Mouse (Mus musculus) midbrain, embryonic 16.5 days (tissue): Measurements from ENCODE around the gene Gm28048. TPM values are rescaled to one million over a fixed set of nuclear protein-coding genes. Genes with fewer than 3 reads are reported as not detected.

Experiments used
- ATAC-seq: fragments of 200-750 bp; cut with Nextera tagmentation; 2 replicates; pipeline ENCODE4 v1.8.0; 2017; ENCODE audit warnings: moderate TSS enrichment
- H3K27ac ChIP-seq: fragments of 300-500 bp; sonication (generic); 2 replicates; pipeline ENCODE4 v1.5.1; 2014; ENCODE audit warnings: mild to moderate bottlenecking, low read length, mixed read lengths
- H3K27me3 ChIP-seq: fragments of 300-500 bp; sonication (generic); 2 replicates; pipeline ENCODE4 v1.6.1; 2014; ENCODE audit warnings: low read depth, low read length, mixed read lengths; ENCODE audit not compliant: control insufficient read depth, insufficient read depth
- H3K36me3 ChIP-seq: fragments of 300-500 bp; sonication (generic); 2 replicates; pipeline ENCODE4 v1.6.1; 2014; ENCODE audit warnings: mild to moderate bottlenecking, low read length, moderate library complexity, mixed read lengths; ENCODE audit not compliant: control insufficient read depth, insufficient read depth
- H3K4me1 ChIP-seq: fragments of 300-500 bp; sonication (generic); 2 replicates; pipeline ENCODE4 v1.6.1; 2014; ENCODE audit warnings: mild to moderate bottlenecking, low read length, mixed read lengths; ENCODE audit not compliant: control insufficient read depth, insufficient read depth
- H3K4me2 ChIP-seq: fragments of 300-500 bp; sonication (generic); 2 replicates; pipeline ENCODE4 v1.6.1; 2014; ENCODE audit warnings: mild to moderate bottlenecking, low read length, mixed read lengths
- H3K4me3 ChIP-seq: fragments of 300-500 bp; sonication (generic); 2 replicates; pipeline ENCODE4 v1.5.1; 2014; ENCODE audit warnings: low read depth, mild to moderate bottlenecking, low read length, moderate library complexity, mixed read lengths
- H3K9ac ChIP-seq: fragments of 300-500 bp; sonication (generic); 2 replicates; pipeline ENCODE4 v1.6.1; 2014; ENCODE audit warnings: low read depth, low read length, mixed read lengths
- H3K9me3 ChIP-seq: fragments of 300-500 bp; sonication (generic); replicated peaks from 2 replicates; pipeline ENCODE4 v1.6.1; 2014; ENCODE audit warnings: mild to moderate bottlenecking, low read length, mixed read lengths; ENCODE audit not compliant: control insufficient read depth, poor library complexity, severe bottlenecking
- WGBS: fragments of 180-500 bp; shearing (Covaris S2); extraction: QIAGEN DNeasy Blood & Tissue Kit; methylation state at CpG from one replicate; pipeline ENCODE4 v1.1.7; 2014; 5-methylcytosine and 5-hydroxymethylcytosine counted together
- polyA plus RNA-seq: library from polyadenylated mRNA; unstranded; fragments of >200 nt; fragmentation: Nextera tagmentation; extraction: Ambion mirVana; gene quantifications from 2 replicates; pipeline ENCODE4 v1.2.1, GENCODE M21; 2015

Gene Gm28048
- polyA plus RNA-seq, 1 experiment from 2014 or later = 2.9 TPM

DNA sequence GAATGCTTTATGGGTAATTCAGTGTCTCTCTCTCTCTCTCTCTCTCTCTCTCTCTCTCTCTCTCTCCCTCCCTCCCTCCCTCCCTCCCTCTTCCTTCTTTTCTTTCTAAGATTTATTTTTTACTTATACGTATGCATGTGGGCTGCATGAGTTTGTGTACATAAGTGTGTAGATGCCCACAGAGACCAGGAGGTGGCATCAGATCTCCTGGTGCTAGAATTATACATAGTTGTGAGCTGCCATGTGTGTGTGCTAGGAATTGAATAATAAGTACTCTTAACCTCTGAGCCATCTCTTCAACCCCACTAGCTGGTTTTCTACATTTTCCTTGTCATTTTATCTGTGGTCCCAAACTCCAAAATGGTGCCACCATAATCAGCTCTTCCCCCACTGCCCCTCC, 156.3 kb downstream of the Gm28048 start:
- H3K4me2 ChIP-seq = no peak overlapping the region
- ATAC-seq = no peak
- H3K9me3 ChIP-seq = no peaks in the 10 kb centered on the region
- no peaks in the 10 kb centered on the region for H3K36me3 ChIP-seq
- H3K4me1 ChIP-seq = no peaks in the 10 kb centered on the region
- H3K9ac ChIP-seq = no peak overlapping the region
- H3K27ac ChIP-seq = no peak overlapping the region
- no peaks in the 10 kb centered on the region for H3K27me3 ChIP-seq
- WGBS = 100% methylated on average over 1 of the region's 1 CpGs
- no peak overlapping the region for H3K4me3 ChIP-seq

- H3K4me2 ChIP-seq = no peak overlapping the region
- H3K27ac ChIP-seq = no peak overlapping the region
- no peak overlapping the region for H3K4me3 ChIP-seq
- WGBS = 84% methylated on average over 9 of the region's 9 CpGs
- H3K9me3 ChIP-seq = no peaks in the 10 kb centered on the region
- H3K9ac ChIP-seq = no peak overlapping the region
- no peaks in the 10 kb centered on the region for H3K36me3 ChIP-seq
- H3K4me1 ChIP-seq = no peaks in the 10 kb centered on the region
- no peak for ATAC-seq
- no peaks in the 10 kb centered on the region for H3K27me3 ChIP-seq
Measured at GRCm38 (mm10) chr11:22824049-22824705, 157.7 kb downstream of the Gm28048 start.

- Histone ChIP-seq H3K4me2 (no peak overlapping the region), H3K36me3 (no peaks in the 10 kb centered on the region), H3K9ac (no peak overlapping the region), H3K4me3 (no peak overlapping the region), H3K27me3 (no peaks in the 10 kb centered on the region), H3K4me1 (no peaks in the 10 kb centered on the region), H3K27ac (no peak overlapping the region), H3K9me3 (no peaks in the 10 kb centered on the region)
- WGBS = 81% methylated on average over 3 of the region's 3 CpGs
- no peak for ATAC-seq
Measured at GRCm38 (mm10) chr11:22821243-22821642, 160.6 kb downstream of the Gm28048 start.

- H3K4me3 ChIP-seq = no peak overlapping the region
- H3K27ac ChIP-seq = no peak overlapping the region
- no peaks in the 10 kb centered on the region for H3K9me3 ChIP-seq
- H3K27me3 ChIP-seq = no peaks in the 10 kb centered on the region
- no peak overlapping the region for H3K4me2 ChIP-seq
- no peak overlapping the region for H3K9ac ChIP-seq
- no peaks in the 10 kb centered on the region for H3K36me3 ChIP-seq
- ATAC-seq = no peak
- WGBS = 85% methylated on average over 5 of the region's 5 CpGs
- no peaks in the 10 kb centered on the region for H3K4me1 ChIP-seq
Measured at GRCm38 (mm10) chr11:22818371-22818770, 163.5 kb downstream of the Gm28048 start.

GRCm38 (mm10) chr11:22815877-22816276, 166.0 kb downstream of the Gm28048 start:
- Histone ChIP-seq H3K9me3 (no peaks in the 10 kb centered on the region), H3K4me1 (no peaks in the 10 kb centered on the region), H3K4me3 (no peak overlapping the region), H3K4me2 (no peak overlapping the region), H3K27ac (no peak overlapping the region), H3K36me3 (no peaks in the 10 kb centered on the region), H3K27me3 (no peaks in the 10 kb centered on the region), H3K9ac (no peak overlapping the region)
- no peak for ATAC-seq
- WGBS = 86% methylated on average over 7 of the region's 7 CpGs

DNA sequence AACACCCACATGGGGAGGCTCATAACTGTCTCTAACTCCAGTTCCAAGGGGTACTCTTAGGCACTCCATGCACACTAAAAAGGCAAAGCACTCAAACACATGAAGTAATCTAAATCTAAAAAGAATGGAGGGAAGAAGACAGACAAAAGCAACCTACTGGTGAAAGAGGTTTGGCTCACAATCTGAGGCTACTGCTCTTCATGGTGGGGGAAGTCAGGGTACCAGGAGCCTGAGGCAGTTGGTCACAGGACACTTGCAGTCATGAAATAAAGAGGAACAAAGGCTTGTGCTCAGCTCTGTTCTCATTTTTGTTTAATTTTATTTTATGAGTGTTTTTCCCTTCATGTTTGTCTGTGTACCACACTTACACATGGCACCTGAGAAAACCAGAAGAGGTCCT, 166.7 kb downstream of the Gm28048 start:
- no peak for ATAC-seq
- Histone ChIP-seq H3K27me3 (no peaks in the 10 kb centered on the region), H3K9ac (no peak overlapping the region), H3K4me3 (no peak overlapping the region), H3K36me3 (no peaks in the 10 kb centered on the region), H3K4me2 (no peak overlapping the region), H3K27ac (no peak overlapping the region), H3K9me3 (no peaks in the 10 kb centered on the region), H3K4me1 (no peaks in the 10 kb centered on the region)

DNA sequence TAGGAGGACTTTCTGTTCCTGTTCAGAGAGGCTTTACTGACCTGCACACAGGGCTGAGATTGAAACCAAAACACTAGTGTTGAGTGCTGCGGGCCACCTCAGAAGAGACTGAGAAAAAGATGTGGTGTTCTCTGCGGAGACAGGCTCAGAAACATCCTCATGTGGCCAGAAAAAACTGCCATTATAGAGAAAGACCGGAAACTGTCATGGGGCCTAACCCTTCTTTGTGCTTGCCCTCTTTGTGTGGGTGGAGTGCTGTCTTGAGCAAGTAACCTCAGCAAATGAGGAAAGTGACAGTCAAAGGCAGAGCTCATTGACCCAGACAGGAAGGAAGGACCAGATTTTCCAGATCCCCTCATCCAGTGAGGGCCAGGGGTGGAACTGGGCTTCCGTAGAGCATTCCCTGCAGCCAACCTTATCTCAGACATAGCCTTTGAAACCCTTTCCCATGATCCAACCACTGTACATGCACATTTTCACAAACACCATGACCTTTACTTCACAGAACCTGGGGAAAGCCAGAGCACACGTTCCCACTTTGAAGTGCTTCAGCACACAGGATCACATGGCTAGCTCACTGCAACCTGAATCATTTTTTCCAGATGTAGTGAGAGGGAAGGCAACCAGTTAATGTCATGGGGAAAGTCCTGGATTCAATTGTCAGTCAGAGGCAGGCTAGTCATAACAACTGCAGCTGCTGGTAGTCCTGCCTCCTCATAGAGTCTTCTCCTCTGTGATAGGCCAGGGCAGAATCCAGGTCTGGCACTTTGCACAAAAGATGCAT, 167.8 kb downstream of the Gm28048 start:
- H3K4me2 ChIP-seq = no peak overlapping the region
- no peaks in the 10 kb centered on the region for H3K9me3 ChIP-seq
- H3K27me3 ChIP-seq = no peaks in the 10 kb centered on the region
- no peak overlapping the region for H3K4me3 ChIP-seq
- H3K27ac ChIP-seq = no peak overlapping the region
- WGBS = 87% methylated on average over 5 of the region's 5 CpGs
- H3K4me1 ChIP-seq = no peaks in the 10 kb centered on the region
- no peaks in the 10 kb centered on the region for H3K36me3 ChIP-seq
- no peak overlapping the region for H3K9ac ChIP-seq
- no peak for ATAC-seq

GRCm38 (mm10) chr11:22813427-22813826, 168.5 kb downstream of the Gm28048 start:
- ATAC-seq = no peak
- 90% methylated on average over 3 of the region's 3 CpGs for WGBS
- Histone ChIP-seq H3K27me3 (no peaks in the 10 kb centered on the region), H3K9ac (no peak overlapping the region), H3K36me3 (no peaks in the 10 kb centered on the region), H3K4me2 (no peak overlapping the region), H3K27ac (no peak overlapping the region), H3K4me1 (no peaks in the 10 kb centered on the region), H3K9me3 (no peaks in the 10 kb centered on the region), H3K4me3 (no peak overlapping the region)

GRCm38 (mm10) chr11:22811413-22811812, 170.5 kb downstream of the Gm28048 start:
- Histone ChIP-seq H3K27ac (no peak overlapping the region), H3K4me3 (no peak overlapping the region), H3K36me3 (no peaks in the 10 kb centered on the region), H3K9ac (no peak overlapping the region), H3K4me1 (no peaks in the 10 kb centered on the region), H3K27me3 (no peaks in the 10 kb centered on the region), H3K9me3 (no peaks in the 10 kb centered on the region), H3K4me2 (no peak overlapping the region)
- no peak for ATAC-seq
- 92% methylated on average over 3 of the region's 3 CpGs for WGBS
